Mouse (Mus musculus): ENCODE results near the gene Foxn3. TPM values are rescaled to one million over a fixed set of nuclear protein-coding genes. Genes with fewer than 3 reads are reported as not detected.
A peak's percentile ranks its signal among the peaks of the same experiment; 100 is the strongest.

Foxn3 gene
- total and polyA plus RNA-seq, 3 experiments, result 9.7 to 26.8 (median 11.0) TPM

DNA sequence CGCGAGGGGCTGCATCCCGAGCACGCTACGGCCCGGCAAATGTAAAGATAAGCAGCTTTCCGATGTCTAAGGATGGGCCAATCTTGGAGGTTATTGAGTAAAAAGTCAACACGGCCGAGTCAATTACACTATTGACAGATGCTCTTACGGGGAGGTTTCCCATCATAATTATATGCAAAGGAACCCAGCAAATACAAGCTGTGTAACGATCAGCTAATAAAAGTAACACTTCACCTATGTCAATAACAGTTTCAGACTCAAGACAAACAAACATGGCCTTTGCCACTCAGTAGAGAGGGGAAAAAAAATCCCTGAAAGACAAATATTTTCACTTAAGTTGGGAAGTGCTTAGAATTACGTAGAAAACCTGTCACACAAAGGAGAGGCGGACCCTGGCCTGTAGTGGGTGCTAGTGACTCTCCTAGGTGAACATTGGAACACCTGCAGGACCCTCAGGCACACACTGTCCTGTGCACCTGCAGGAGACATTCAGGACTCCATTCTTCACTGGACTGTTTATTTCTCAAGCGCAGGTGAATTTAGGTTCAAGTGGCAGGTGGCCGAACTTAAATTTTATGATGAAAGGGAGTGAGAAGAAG, 356.3 kb downstream of the Foxn3 start:
- H3K9me3 ChIP-seq (replicated peaks; ENCODE audit: low read length), result no peaks in the 10 kb centered on the region
- H3K9ac ChIP-seq (ENCODE audit: insufficient read depth, low read depth), result no peak overlapping the region
- H3K4me1 ChIP-seq (ENCODE audit: control insufficient read depth in 1 of 2, insufficient read depth in 2 of 2), result peaks cover 9 to 46% of the 10 kb centered on the region in 2 experiments; a peak in 3 of 4 replicates
- no peak overlapping the region for H3K4me3 ChIP-seq (replicated peaks in 1 of 3; ENCODE audit: low read depth in 2 of 3, low read length in 2 of 3, poor library complexity in 1 of 3)
- H3K36me3 ChIP-seq (replicated peaks in 1 of 2; ENCODE audit: control insufficient read depth in 1 of 2, insufficient read depth in 1 of 2, low read length in 1 of 2), result peaks cover 6 to 51% of the 10 kb centered on the region in 2 experiments
- H3K79me2 ChIP-seq (replicated peaks; ENCODE audit: control insufficient read depth, extremely low read depth, insufficient read depth, poor library complexity, severe bottlenecking), result no peaks in the 10 kb centered on the region
- no peak overlapping the region for H3K27ac ChIP-seq (ENCODE audit: insufficient read depth, low read depth)
- dilution Hi-C loops (cut with MboI; ENCODE audit: extremely low pct_ligation_motif_present, extremely low pct_unique_long_range_greater_than_20kb, low sequenced_read_pairs), result no loop called here
- DNase-seq (ENCODE audit: extremely low read depth), result no peak
- no peaks in the 10 kb centered on the region for H3K27me3 ChIP-seq (replicated peaks)
- no peak for TF ChIP-seq SMC3 (IDR thresholded peaks at IDR 0.05; ENCODE audit: low read depth, low read length)
- peak; percentile 15 for TF ChIP-seq RAD21 (IDR thresholded peaks at IDR 0.05; ENCODE audit: low read depth, low read length)
- peak in 1 of 2 experiments; percentile 12; a peak in 1 of 4 replicates for TF ChIP-seq CTCF (conservative IDR thresholded peaks at IDR 0.05 in 1 of 2, IDR thresholded peaks at IDR 0.05 in 1 of 2; ENCODE audit: low read depth in 2 of 2, low read length in 2 of 2)
- in situ Hi-C loops (cut with MboI; ENCODE audit: low pct_ligation_motif_present, low pct_unique_long_range_greater_than_20kb, low sequenced_read_pairs), result no loop called here
- H3K4me2 ChIP-seq (ENCODE audit: insufficient read depth, low read depth, poor library complexity, severe bottlenecking), result no peak overlapping the region

DNA sequence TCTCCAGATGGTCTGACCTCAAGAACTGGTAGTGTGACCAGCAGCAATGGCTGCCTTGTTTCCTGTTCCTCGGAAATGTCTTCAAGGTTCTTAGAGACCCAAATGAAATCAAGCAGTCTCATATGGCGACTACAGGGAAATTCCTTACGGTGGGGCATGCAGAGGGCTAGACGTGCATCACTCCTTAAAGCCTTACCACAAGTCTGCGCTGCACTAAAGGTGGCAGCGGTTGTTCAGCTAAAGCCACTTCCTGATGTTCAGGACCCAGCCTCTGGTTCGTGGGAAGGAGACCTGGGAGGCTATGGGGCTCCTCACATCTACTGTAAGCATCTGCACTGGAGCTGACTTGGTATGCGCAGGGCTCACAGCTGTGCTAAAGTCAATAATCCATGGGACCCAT, 357.6 kb downstream of the Foxn3 start:
- H3K36me3 ChIP-seq (replicated peaks in 1 of 2; ENCODE audit: control insufficient read depth in 1 of 2, insufficient read depth in 1 of 2, low read length in 1 of 2), result peaks cover 6 to 44% of the 10 kb centered on the region in 2 experiments
- TF ChIP-seq HCFC1 (IDR thresholded peaks at IDR 0.05; ENCODE audit: low read depth, low read length) (no peak), BHLHE40 (IDR thresholded peaks at IDR 0.05; ENCODE audit: low read depth, low read length) (peak; percentile 36; the same call in 1 of the 2 replicates), IRF4 (IDR thresholded peaks at IDR 0.05; ENCODE audit: low read depth, low read length) (peak; percentile 51; the same call in 1 of the 2 replicates), POLR2A (IDR thresholded peaks at IDR 0.05; ENCODE audit: low read depth, low read length) (no peak), ELF1 (IDR thresholded peaks at IDR 0.05; ENCODE audit: low read depth, low read length) (no peak), MYC (IDR thresholded peaks at IDR 0.05; ENCODE audit: low read depth, low read length) (no peak), ZMIZ1 (IDR thresholded peaks at IDR 0.05; ENCODE audit: low read depth, low read length) (no peak), CHD1 (IDR thresholded peaks at IDR 0.05; ENCODE audit: low read depth, low read length) (no peak), ETS1 (conservative IDR thresholded peaks at IDR 0.05; ENCODE audit: low read depth, low read length) (no peak), SMC3 (IDR thresholded peaks at IDR 0.05; ENCODE audit: low read depth, low read length) (no peak), E2F4 (IDR thresholded peaks at IDR 0.05; ENCODE audit: insufficient replicate concordance, low read depth, low read length) (no peak), EP300 (IDR thresholded peaks at IDR 0.05; ENCODE audit: low read length) (no peak), ZNF384 (IDR thresholded peaks at IDR 0.05; ENCODE audit: low read depth, low read length) (no peak), NRF1 (IDR thresholded peaks at IDR 0.05; ENCODE audit: low read depth, low read length) (no peak)
- dilution Hi-C loops (cut with MboI; ENCODE audit: extremely low pct_ligation_motif_present, extremely low pct_unique_long_range_greater_than_20kb, low sequenced_read_pairs), result no loop called here
- H3K4me1 ChIP-seq (ENCODE audit: control insufficient read depth in 1 of 2, insufficient read depth in 2 of 2), result peaks cover 9 to 40% of the 10 kb centered on the region in 2 experiments; a peak in 3 of 4 replicates
- H3K4me3 ChIP-seq (replicated peaks in 1 of 3; ENCODE audit: low read depth in 2 of 3, low read length in 2 of 3, poor library complexity in 1 of 3), result no peak overlapping the region
- in situ Hi-C loops (cut with MboI; ENCODE audit: low pct_ligation_motif_present, low pct_unique_long_range_greater_than_20kb, low sequenced_read_pairs), result no loop called here
- no peaks in the 10 kb centered on the region for H3K9me3 ChIP-seq (replicated peaks; ENCODE audit: low read length)
- H3K27me3 ChIP-seq (replicated peaks), result no peaks in the 10 kb centered on the region
- no peak overlapping the region for H3K9ac ChIP-seq (ENCODE audit: insufficient read depth, low read depth)
- H3K27ac ChIP-seq (ENCODE audit: insufficient read depth, low read depth), result no peak overlapping the region
- peak; percentile 39 for DNase-seq (ENCODE audit: extremely low read depth)
- H3K4me2 ChIP-seq (ENCODE audit: insufficient read depth, low read depth, poor library complexity, severe bottlenecking), result no peak overlapping the region
- H3K79me2 ChIP-seq (replicated peaks; ENCODE audit: control insufficient read depth, extremely low read depth, insufficient read depth, poor library complexity, severe bottlenecking), result no peaks in the 10 kb centered on the region

Measured in CH12.LX (cell line).